Mouse (Mus musculus) heart, adult 8-10 months (tissue): ENCODE measurements around the gene Pirt. TPM values are rescaled to one million over a fixed set of nuclear protein-coding genes. Genes with fewer than 3 reads are reported as not detected.

Experiments
- DNase-seq: peaks from one replicate; pipeline ENCODE4 v3.0.0; 2022; ENCODE audit warnings: low spot score
- total RNA-seq, 4 experiments: library from RNA; stranded (reverse); gene quantifications; 2 replicates each; pipeline ENCODE4 v1.2.4; 2022

Pirt gene
- total RNA-seq = 1 to 10 TPM; 4.0 to 6.4 (median 6.1) TPM

GRCm38 (mm10) chr11:66911811-66912210 lies at the start of gene Pirt:
TSS of gene Pirt (plus strand) at chr11:66911981.
- DNase-seq = no peak

GRCm38 (mm10) chr11:66871701-66872100 lies 40.1 kb upstream of the Pirt start:
- DNase-seq = peak; percentile 48

GRCm38 (mm10) chr11:66872773-66873470 lies 38.9 kb upstream of the Pirt start:
- DNase-seq = no peak

GRCm38 (mm10) chr11:66881291-66881690 lies 30.5 kb upstream of the Pirt start:
- no peak for DNase-seq

- peak; percentile 28 for DNase-seq
Observed at GRCm38 (mm10) chr11:66882224-66883040, 29.3 kb upstream of the Pirt start.

- DNase-seq = no peak
Observed at GRCm38 (mm10) chr11:66892536-66892935, 19.2 kb upstream of the Pirt start.

- DNase-seq = no peak
Observed at GRCm38 (mm10) chr11:66898747-66899146, 13.0 kb upstream of the Pirt start.

GRCm38 (mm10) chr11:66899426-66899825 lies 12.4 kb upstream of the Pirt start:
- DNase-seq = peak; percentile 48

GRCm38 (mm10) chr11:66902801-66903200 lies 9.0 kb upstream of the Pirt start:
- DNase-seq = no peak

GRCm38 (mm10) chr11:66905617-66906384 lies 6.0 kb upstream of the Pirt start:
- peak; percentile 69 for DNase-seq

GRCm38 (mm10) chr11:66912531-66913458 lies 1.0 kb downstream of the Pirt start:
- DNase-seq = peak; percentile 18

- DNase-seq = peak; percentile 35
Observed at GRCm38 (mm10) chr11:66914249-66914648, 2.5 kb downstream of the Pirt start.

- no peak for DNase-seq
Observed at GRCm38 (mm10) chr11:66920012-66920411, 8.2 kb downstream of the Pirt start.

GRCm38 (mm10) chr11:66924095-66924823 lies 12.5 kb downstream of the Pirt start:
- DNase-seq = no peak

GRCm38 (mm10) chr11:66928311-66928710 lies 16.5 kb downstream of the Pirt start:
- DNase-seq = no peak

GRCm38 (mm10) chr11:66932827-66933599 lies 21.2 kb downstream of the Pirt start:
- DNase-seq = no peak

- no peak for DNase-seq
Observed at GRCm38 (mm10) chr11:66934428-66935173, 22.8 kb downstream of the Pirt start.

GRCm38 (mm10) chr11:66942011-66942410 lies 30.2 kb downstream of the Pirt start:
- DNase-seq = no peak
